Mouse (Mus musculus): ENCODE measurements around the gene Igf2r. TPM values are rescaled to one million over a fixed set of nuclear protein-coding genes. Genes with fewer than 3 reads are reported as not detected.

Gene Igf2r
- polyA plus RNA-seq, 1 experiment from 2014 or later, result 21.7 TPM

DNA sequence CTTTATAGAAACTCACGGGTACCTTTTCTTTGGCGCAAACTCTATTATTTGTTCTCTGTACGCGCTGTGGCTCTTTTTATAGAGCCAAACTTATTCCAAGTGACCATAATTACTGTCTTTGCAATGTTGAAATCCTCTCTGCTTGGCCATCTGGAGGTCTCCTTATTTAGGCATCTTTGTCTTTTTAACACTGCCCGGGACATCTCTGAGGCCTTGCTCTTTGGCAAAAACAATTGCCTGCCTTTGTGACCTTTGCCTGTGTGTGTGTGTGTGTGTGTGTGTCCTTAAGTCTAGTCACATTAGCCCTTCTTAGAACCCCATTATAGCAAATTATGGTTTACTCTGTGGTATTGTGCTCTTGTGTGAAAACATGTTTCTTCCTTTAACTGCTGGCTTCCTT is 124.0 kb downstream of the Igf2r start:
- no peak for ATAC-seq (replicated peaks; ENCODE audit: low FRiP score)
- no peaks in the 10 kb centered on the region for H3K27me3 ChIP-seq (ENCODE audit: control insufficient read depth, insufficient read depth, low read length)

DNA sequence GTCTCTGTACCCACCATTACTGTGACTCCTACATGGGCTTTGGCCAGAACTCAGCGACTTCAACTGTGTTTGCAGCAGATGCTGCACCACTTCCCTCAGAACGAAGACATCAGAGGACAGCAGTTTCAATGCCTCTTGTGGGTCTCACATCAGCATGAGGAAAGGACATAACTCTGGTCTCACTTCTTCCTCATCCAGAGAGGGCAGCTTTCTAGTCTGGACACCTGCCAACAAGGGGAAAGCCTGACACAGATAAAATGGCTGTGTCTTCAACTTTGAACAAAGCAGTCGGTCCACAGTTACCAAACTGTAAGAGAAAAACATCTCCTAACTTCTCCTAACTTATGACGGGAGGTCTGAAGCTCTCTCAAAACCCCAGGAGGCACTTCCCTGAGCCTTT is 128.4 kb downstream of the Igf2r start:
- 83% methylated on average over 4 of the region's 4 CpGs for WGBS
- H3K36me3 ChIP-seq (ENCODE audit: control insufficient read depth, insufficient read depth, low read length), result no peaks in the 10 kb centered on the region
- no peak overlapping the region for H3K4me2 ChIP-seq (ENCODE audit: low read depth, low read length, severe bottlenecking)
- no peak overlapping the region for H3K4me3 ChIP-seq (ENCODE audit: low read depth, low read length)
- DNase-seq (ENCODE audit: low spot score), result no peak
- H3K9ac ChIP-seq (ENCODE audit: low read length), result no peak overlapping the region
- ATAC-seq (replicated peaks; ENCODE audit: low FRiP score), result no peak
- no peaks in the 10 kb centered on the region for H3K4me1 ChIP-seq (replicated peaks; ENCODE audit: control insufficient read depth, insufficient read depth, low read length)
- no peaks in the 10 kb centered on the region for H3K9me3 ChIP-seq (ENCODE audit: control insufficient read depth, low read length)
- no peaks in the 10 kb centered on the region for H3K27me3 ChIP-seq (ENCODE audit: control insufficient read depth, insufficient read depth, low read length)
- no peak overlapping the region for H3K27ac ChIP-seq (ENCODE audit: low read depth, low read length)

More for the DNA sequence above, 124.0 kb downstream of the Igf2r start:
- Histone ChIP-seq H3K36me3 (ENCODE audit: control insufficient read depth, insufficient read depth, low read length) (no peaks in the 10 kb centered on the region), H3K4me2 (ENCODE audit: low read depth, low read length, severe bottlenecking) (no peak overlapping the region), H3K9me3 (ENCODE audit: control insufficient read depth, low read length) (no peaks in the 10 kb centered on the region), H3K4me1 (replicated peaks; ENCODE audit: control insufficient read depth, insufficient read depth, low read length) (no peaks in the 10 kb centered on the region), H3K27ac (ENCODE audit: low read depth, low read length) (no peak overlapping the region), H3K9ac (ENCODE audit: low read length) (no peak overlapping the region), H3K4me3 (ENCODE audit: low read depth, low read length) (no peak overlapping the region)
- WGBS, result 79% methylated on average over 5 of the region's 5 CpGs
- DNase-seq (ENCODE audit: low spot score), result no peak

DNA sequence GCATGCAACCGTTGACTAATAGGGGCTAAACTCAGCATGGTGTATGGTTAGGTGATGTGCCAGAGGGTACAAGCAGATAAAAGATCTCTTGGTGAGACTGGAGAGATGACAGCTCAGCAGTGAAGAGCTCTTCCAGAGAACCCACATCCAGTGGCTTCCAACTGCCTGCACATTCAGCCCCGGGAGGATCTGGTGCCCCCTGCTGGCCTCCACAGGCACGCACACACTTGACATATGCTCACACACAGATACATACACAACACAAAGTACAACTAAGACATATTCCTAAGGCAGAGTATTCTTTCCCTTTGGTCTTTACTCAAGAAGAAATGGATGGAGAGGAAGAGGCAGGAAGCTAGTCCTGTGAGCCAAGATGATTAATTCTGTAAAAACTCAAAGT is 129.9 kb downstream of the Igf2r start:
- no peak overlapping the region for H3K9ac ChIP-seq (ENCODE audit: low read length)
- no peak overlapping the region for H3K27ac ChIP-seq (ENCODE audit: low read depth, low read length)
- ATAC-seq (replicated peaks; ENCODE audit: low FRiP score) (no peak), DNase-seq (ENCODE audit: low spot score) (no peak)
- H3K27me3 ChIP-seq (ENCODE audit: control insufficient read depth, insufficient read depth, low read length), result no peaks in the 10 kb centered on the region
- H3K9me3 ChIP-seq (ENCODE audit: control insufficient read depth, low read length), result no peaks in the 10 kb centered on the region
- no peaks in the 10 kb centered on the region for H3K36me3 ChIP-seq (ENCODE audit: control insufficient read depth, insufficient read depth, low read length)
- H3K4me1 ChIP-seq (replicated peaks; ENCODE audit: control insufficient read depth, insufficient read depth, low read length), result no peaks in the 10 kb centered on the region
- WGBS, result 87% methylated on average over 3 of the region's 3 CpGs
- H3K4me3 ChIP-seq (ENCODE audit: low read depth, low read length), result no peak overlapping the region
- H3K4me2 ChIP-seq (ENCODE audit: low read depth, low read length, severe bottlenecking), result no peak overlapping the region

DNA sequence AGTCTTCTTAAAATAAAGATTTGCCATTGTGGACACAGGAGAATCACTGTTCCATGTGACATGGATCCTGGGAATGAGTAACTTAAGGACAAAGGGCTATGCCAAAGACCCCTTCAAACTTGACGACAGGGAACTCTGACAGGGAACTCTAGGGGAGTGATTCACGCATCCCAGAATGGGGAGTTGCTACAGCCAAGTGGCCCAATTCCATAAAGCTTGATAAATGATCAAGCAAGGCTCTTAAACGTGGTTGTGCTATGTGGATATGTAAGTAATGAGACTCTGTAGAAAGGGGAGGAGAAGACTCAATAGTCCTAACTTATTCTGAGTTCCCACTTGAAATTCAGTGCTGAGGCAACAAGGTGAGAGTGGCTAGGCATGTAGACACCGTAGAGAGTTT is 134.7 kb downstream of the Igf2r start:
- no peak overlapping the region for H3K4me2 ChIP-seq (ENCODE audit: low read depth, low read length, severe bottlenecking)
- no peak overlapping the region for H3K4me3 ChIP-seq (ENCODE audit: low read depth, low read length)
- H3K9me3 ChIP-seq (ENCODE audit: control insufficient read depth, low read length), result no peaks in the 10 kb centered on the region
- WGBS, result 71% methylated on average over 4 of the region's 4 CpGs
- no peaks in the 10 kb centered on the region for H3K4me1 ChIP-seq (replicated peaks; ENCODE audit: control insufficient read depth, insufficient read depth, low read length)
- no peak overlapping the region for H3K27ac ChIP-seq (ENCODE audit: low read depth, low read length)
- no peak for DNase-seq (ENCODE audit: low spot score)
- H3K27me3 ChIP-seq (ENCODE audit: control insufficient read depth, insufficient read depth, low read length), result no peaks in the 10 kb centered on the region
- no peak for ATAC-seq (replicated peaks; ENCODE audit: low FRiP score)
- no peaks in the 10 kb centered on the region for H3K36me3 ChIP-seq (ENCODE audit: control insufficient read depth, insufficient read depth, low read length)
- H3K9ac ChIP-seq (ENCODE audit: low read length), result no peak overlapping the region

Other genes starting within 250 kb of the Igf2r start
- not detected in 2 replicates for gene Slc22a2, start 185.5 kb downstream of the Igf2r start, polyA plus RNA-seq (2014; fragmentation: Nextera tagmentation; extraction: Ambion mirVana)
- not detected in 2 replicates for gene Slc22a1, start 93.8 kb downstream of the Igf2r start, polyA plus RNA-seq (2014; fragmentation: Nextera tagmentation; extraction: Ambion mirVana)
- gene Mas1, start 98.5 kb upstream of the Igf2r start, polyA plus RNA-seq (2014; fragmentation: Nextera tagmentation; extraction: Ambion mirVana), result 0.29 TPM in 1 of 2 replicates, not detected in the other
- gene Mrgprh, start 106.4 kb upstream of the Igf2r start, polyA plus RNA-seq (2014; fragmentation: Nextera tagmentation; extraction: Ambion mirVana), result not detected in 2 replicates
- 1.8 and 2.3 TPM in 2 replicates for gene Pnldc1, start 140.6 kb upstream of the Igf2r start, polyA plus RNA-seq (2014; fragmentation: Nextera tagmentation; extraction: Ambion mirVana)
- 497 and 535 TPM in 2 replicates for gene Tcp1, start 146.0 kb upstream of the Igf2r start, polyA plus RNA-seq (2014; fragmentation: Nextera tagmentation; extraction: Ambion mirVana)
- gene Mrpl18, start 146.7 kb upstream of the Igf2r start, polyA plus RNA-seq (2014; fragmentation: Nextera tagmentation; extraction: Ambion mirVana), result 172 and 187 TPM in 2 replicates
- gene Acat3, start 170.9 kb upstream of the Igf2r start, polyA plus RNA-seq (2014; fragmentation: Nextera tagmentation; extraction: Ambion mirVana), result 0.87 and 1.3 TPM in 2 replicates
- 324 and 345 TPM in 2 replicates for gene Acat2, start 191.1 kb upstream of the Igf2r start, polyA plus RNA-seq (2014; fragmentation: Nextera tagmentation; extraction: Ambion mirVana)
- gene Wtap, start 224.5 kb upstream of the Igf2r start, polyA plus RNA-seq (2014; fragmentation: Nextera tagmentation; extraction: Ambion mirVana), result 140 and 141 TPM in 2 replicates
- 107 and 115 TPM in 2 replicates for gene Sod2, start 237.2 kb upstream of the Igf2r start, polyA plus RNA-seq (2014; fragmentation: Nextera tagmentation; extraction: Ambion mirVana)